Mouse (Mus musculus): Measurements from ENCODE around the gene Cdrt4. TPM values are rescaled to one million over a fixed set of nuclear protein-coding genes. Genes with fewer than 3 reads are reported as not detected.

Cdrt4 gene
- total and polyA plus RNA-seq, 3 experiments = not detected

DNA sequence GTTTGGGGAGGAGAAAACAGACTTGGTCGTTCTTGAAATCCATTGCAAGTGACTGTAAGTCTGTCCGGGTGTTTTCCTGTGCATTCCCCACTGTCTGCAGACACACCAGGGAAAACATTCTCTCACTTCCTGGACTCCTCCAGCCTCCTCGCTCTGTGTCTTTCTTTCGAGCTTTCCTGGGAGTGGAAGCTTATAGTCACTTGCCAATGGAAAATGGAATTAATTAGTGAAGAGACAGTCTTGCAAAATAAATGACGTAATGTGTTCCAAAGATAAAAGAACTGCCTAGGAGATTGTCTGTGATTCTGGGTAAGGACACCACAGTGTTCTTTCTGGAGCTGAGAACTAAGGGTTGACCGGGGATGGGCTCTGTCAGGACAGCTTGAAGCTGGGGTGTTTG is 7.5 kb upstream of the Cdrt4 start:
- Histone ChIP-seq H3K79me2 (ENCODE audit: control insufficient read depth, insufficient read depth, low read length, poor library complexity) (no peaks in the 10 kb centered on the region), H3K27me3 (ENCODE audit: control insufficient read depth in 1 of 2, insufficient read depth in 2 of 2, low read length in 2 of 2) (no peaks in the 10 kb centered on the region), H3K36me3 (ENCODE audit: control insufficient read depth in 1 of 2, insufficient read depth in 2 of 2, low read length in 2 of 2) (no peaks in the 10 kb centered on the region), H3K27ac (ENCODE audit: control insufficient read depth, low read depth, low read length) (no peak overlapping the region), H3K4me3 (ENCODE audit: control insufficient read depth in 1 of 2, insufficient read depth in 1 of 2, low read depth in 2 of 2, low read length in 2 of 2) (no peak overlapping the region), H3K9me3 (replicated peaks; ENCODE audit: insufficient read depth, low read length) (no peaks in the 10 kb centered on the region), H3K4me1 (ENCODE audit: control insufficient read depth in 1 of 2, insufficient read depth in 2 of 2, low read length in 2 of 2) (no peaks in the 10 kb centered on the region), H3K9ac (ENCODE audit: control insufficient read depth, low read depth, low read length, poor library complexity, severe bottlenecking) (no peak overlapping the region)
- no peak for TF ChIP-seq CHD2 (IDR thresholded peaks at IDR 0.05; ENCODE audit: low read length)
- TF ChIP-seq GABPA (IDR thresholded peaks at IDR 0.05; ENCODE audit: low read depth, low read length) = no peak
- no peak for DNase-seq (ENCODE audit: low read depth, low spot score)

GRCm38 (mm10) chr11:62945514-62945913 is 5.5 kb upstream of the Cdrt4 start:
- Histone ChIP-seq H3K9me3 (replicated peaks; ENCODE audit: insufficient read depth, low read length) (no peaks in the 10 kb centered on the region), H3K79me2 (ENCODE audit: control insufficient read depth, insufficient read depth, low read length, poor library complexity) (no peaks in the 10 kb centered on the region), H3K4me1 (ENCODE audit: control insufficient read depth in 1 of 2, insufficient read depth in 2 of 2, low read length in 2 of 2) (no peaks in the 10 kb centered on the region), H3K36me3 (ENCODE audit: control insufficient read depth in 1 of 2, insufficient read depth in 2 of 2, low read length in 2 of 2) (no peaks in the 10 kb centered on the region), H3K27me3 (ENCODE audit: control insufficient read depth in 1 of 2, insufficient read depth in 2 of 2, low read length in 2 of 2) (no peaks in the 10 kb centered on the region), H3K9ac (ENCODE audit: control insufficient read depth, low read depth, low read length, poor library complexity, severe bottlenecking) (no peak overlapping the region), H3K27ac (ENCODE audit: control insufficient read depth, low read depth, low read length) (no peak overlapping the region), H3K4me3 (ENCODE audit: control insufficient read depth in 1 of 2, insufficient read depth in 1 of 2, low read depth in 2 of 2, low read length in 2 of 2) (no peak overlapping the region)
- TF ChIP-seq ETS1 (IDR thresholded peaks at IDR 0.05; ENCODE audit: low read depth, low read length) (no peak), RCOR1 (IDR thresholded peaks at IDR 0.05; ENCODE audit: low read depth, low read length) (no peak)
- DNase-seq (ENCODE audit: low read depth, low spot score) = no peak

GRCm38 (mm10) chr11:62949548-62949947 is 1.4 kb upstream of the Cdrt4 start:
- Histone ChIP-seq H3K27me3 (ENCODE audit: control insufficient read depth in 1 of 2, insufficient read depth in 2 of 2, low read length in 2 of 2) (no peaks in the 10 kb centered on the region; a peak in 1 of 4 replicates), H3K9ac (ENCODE audit: control insufficient read depth, low read depth, low read length, poor library complexity, severe bottlenecking) (no peak overlapping the region), H3K27ac (ENCODE audit: control insufficient read depth, low read depth, low read length) (no peak overlapping the region), H3K4me3 (ENCODE audit: control insufficient read depth in 1 of 2, insufficient read depth in 1 of 2, low read depth in 2 of 2, low read length in 2 of 2) (no peak overlapping the region), H3K36me3 (ENCODE audit: control insufficient read depth in 1 of 2, insufficient read depth in 2 of 2, low read length in 2 of 2) (no peaks in the 10 kb centered on the region), H3K79me2 (ENCODE audit: control insufficient read depth, insufficient read depth, low read length, poor library complexity) (no peaks in the 10 kb centered on the region), H3K9me3 (replicated peaks; ENCODE audit: insufficient read depth, low read length) (no peaks in the 10 kb centered on the region), H3K4me1 (ENCODE audit: control insufficient read depth in 1 of 2, insufficient read depth in 2 of 2, low read length in 2 of 2) (no peaks in the 10 kb centered on the region)
- no peak for DNase-seq (ENCODE audit: low read depth, low spot score)
- TF ChIP-seq MAX (IDR thresholded peaks at IDR 0.05; ENCODE audit: low read length) (no peak), USF1 (IDR thresholded peaks at IDR 0.05; ENCODE audit: low read depth, low read length) (no peak), ZC3H11A (IDR thresholded peaks at IDR 0.05; ENCODE audit: low read depth, low read length) (no peak), TAL1 (IDR thresholded peaks at IDR 0.05; ENCODE audit: low read length) (no peak), EP300 (IDR thresholded peaks at IDR 0.05; ENCODE audit: low read depth in 1 of 2, low read length in 2 of 2) (no peak), MAZ (IDR thresholded peaks at IDR 0.05; ENCODE audit: low read depth, low read length) (no peak), SMC3 (IDR thresholded peaks at IDR 0.05; ENCODE audit: low read depth, low read length) (no peak), KAT2A (conservative IDR thresholded peaks at IDR 0.05; ENCODE audit: low read depth, low read length) (no peak), GATA1 (IDR thresholded peaks at IDR 0.05; ENCODE audit: low read depth, low read length) (no peak), SIN3A (IDR thresholded peaks at IDR 0.05; ENCODE audit: low read length) (no peak), MAFK (IDR thresholded peaks at IDR 0.05; ENCODE audit: borderline replicate concordance, low read depth, low read length) (no peak)
